Mouse (Mus musculus): ENCODE measurements around the gene Ces3a. TPM values are rescaled to one million over a fixed set of nuclear protein-coding genes. Genes with fewer than 3 reads are reported as not detected.
"Not testable (repeated sequence)": the region's sequence is repeated elsewhere in the genome, so short reads cannot be mapped to it uniquely, and the experiment has no call there.

The Ces3a gene
- polyA plus RNA-seq, 2 experiments from 2014 or later = not detected

GRCm38 (mm10) chr8:105102101-105102785 is 53.8 kb downstream of the Ces3a start:
- not testable (repeated sequence) for ATAC-seq

DNA sequence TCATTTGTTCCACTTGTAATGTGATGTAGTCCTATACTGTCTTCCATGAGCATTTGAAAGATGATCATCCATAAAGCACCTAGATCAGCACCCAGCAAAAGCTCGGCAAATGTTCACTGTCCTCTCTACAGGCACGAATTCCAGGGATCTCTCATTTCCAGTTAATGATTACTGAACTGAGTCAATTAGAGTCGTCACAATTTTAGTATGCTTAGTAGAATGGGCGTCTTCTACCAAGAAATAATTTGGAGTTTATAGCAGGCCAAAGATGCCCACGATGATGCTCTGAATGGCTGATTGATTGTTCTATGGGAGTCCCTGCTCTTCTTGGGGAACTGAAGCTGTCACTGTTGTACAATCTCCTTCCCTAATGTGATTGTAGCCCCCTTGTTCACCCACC is 55.3 kb downstream of the Ces3a start:
- not testable (repeated sequence) for ATAC-seq

DNA sequence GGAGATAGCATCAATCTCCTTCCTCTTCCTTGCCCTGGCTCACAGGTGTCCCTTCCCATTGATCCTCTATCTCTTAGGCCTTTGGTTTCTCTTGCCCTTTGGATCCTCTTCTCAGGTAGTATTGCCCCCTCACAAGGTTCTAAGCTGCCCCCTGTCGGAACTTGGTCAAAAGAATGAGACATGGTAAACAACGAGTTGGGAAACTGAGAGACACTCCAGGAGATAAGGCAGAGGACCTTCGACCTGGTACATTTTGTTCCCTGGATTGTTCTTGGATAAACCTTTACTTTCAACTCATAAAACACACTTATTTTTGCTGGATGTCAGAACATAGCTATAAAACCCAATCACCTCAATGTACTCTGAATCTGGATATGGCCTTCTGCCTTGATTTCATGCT is 55.8 kb downstream of the Ces3a start:
- no peak for ATAC-seq

Other genes starting within 250 kb of the Ces3a start
- not detected for gene Ces2b, start 217.0 kb upstream of the Ces3a start, polyA plus RNA-seq (2017; shearing (Covaris generic))
- gene Ces2c, start 201.5 kb upstream of the Ces3a start, polyA plus RNA-seq (2017; shearing (Covaris generic)) = 10 to 100 TPM in 1 of 2 experiments, 1 to 10 TPM in 1; 8.9 to 16.3 TPM
- not detected for gene Ces2e, start 122.3 kb upstream of the Ces3a start, polyA plus RNA-seq (2017; shearing (Covaris generic))
- gene Ces2f, start 101.2 kb upstream of the Ces3a start, polyA plus RNA-seq (2017; shearing (Covaris generic)) = not detected
- under 1 TPM; 0.13 to 0.37 TPM for gene Ces2g, start 86.9 kb upstream of the Ces3a start, polyA plus RNA-seq (2017; shearing (Covaris generic))
- gene Ces2h, start 47.7 kb upstream of the Ces3a start, polyA plus RNA-seq (2017; shearing (Covaris generic)) = not detected
- gene Ces3b, start 35.2 kb downstream of the Ces3a start, polyA plus RNA-seq (2017; shearing (Covaris generic)) = not detected
- not detected for gene Ces4a, start 83.2 kb downstream of the Ces3a start, polyA plus RNA-seq (2017; shearing (Covaris generic))
- gene Cbfb, start 122.1 kb downstream of the Ces3a start, polyA plus RNA-seq (2017; shearing (Covaris generic)) = 10 to 100 TPM; 34.0 to 49.2 TPM
- gene D230025D16Rik, start 176.5 kb downstream of the Ces3a start, polyA plus RNA-seq (2017; shearing (Covaris generic)) = 10 to 100 TPM; 12.0 to 17.4 TPM
- under 1 TPM; 0.42 to 0.62 TPM for gene B3gnt9, start 206.6 kb downstream of the Ces3a start, polyA plus RNA-seq (2017; shearing (Covaris generic))
- 10 to 100 TPM; 54.2 to 64.6 TPM for gene Tradd, start 216.0 kb downstream of the Ces3a start, polyA plus RNA-seq (2017; shearing (Covaris generic))
- 10 to 100 TPM; 17.7 to 24.2 TPM for gene Fbxl8, start 216.0 kb downstream of the Ces3a start, polyA plus RNA-seq (2017; shearing (Covaris generic))
- under 1 TPM; 0.31 to 0.37 TPM for gene Hsf4, start 221.2 kb downstream of the Ces3a start, polyA plus RNA-seq (2017; shearing (Covaris generic))
- gene Nol3, start 227.5 kb downstream of the Ces3a start, polyA plus RNA-seq (2017; shearing (Covaris generic)) = not detected
- 1 to 10 TPM in 1 of 2 experiments, under 1 TPM in 1; 0.79 to 1.1 TPM for gene 4931428F04Rik, start 241.3 kb downstream of the Ces3a start, polyA plus RNA-seq (2017; shearing (Covaris generic))
- gene Exoc3l, start 247.5 kb downstream of the Ces3a start, polyA plus RNA-seq (2017; shearing (Covaris generic)) = 1 to 10 TPM in 1 of 2 experiments, under 1 TPM in 1; 0.54 to 2.0 TPM
- gene E2f4, start 249.1 kb downstream of the Ces3a start, polyA plus RNA-seq (2017; shearing (Covaris generic)) = 10 to 100 TPM; 49.1 to 64.7 TPM

Measured in activated CD4-positive, CD25-positive, alpha-beta regulatory T cell, adult 4 months (primary cell).